Mouse (Mus musculus) c-Kit-positive CD71-positive TER-119-negative erythroid progenitor cells, embryonic 14.5 days (primary cell): ENCODE measurements at regions not wholly inside any gene's neighbourhood (a gene's known extent, or its start where the extent isn't known, plus 50 kb on each side); places are given as distances from the start of the nearest gene placed in this dataset.

Experiments used
- DNase-seq: peaks from one replicate; pipeline ENCODE4 v3.0.0-alpha.2; 2013; ENCODE audit warnings: low read depth

DNA sequence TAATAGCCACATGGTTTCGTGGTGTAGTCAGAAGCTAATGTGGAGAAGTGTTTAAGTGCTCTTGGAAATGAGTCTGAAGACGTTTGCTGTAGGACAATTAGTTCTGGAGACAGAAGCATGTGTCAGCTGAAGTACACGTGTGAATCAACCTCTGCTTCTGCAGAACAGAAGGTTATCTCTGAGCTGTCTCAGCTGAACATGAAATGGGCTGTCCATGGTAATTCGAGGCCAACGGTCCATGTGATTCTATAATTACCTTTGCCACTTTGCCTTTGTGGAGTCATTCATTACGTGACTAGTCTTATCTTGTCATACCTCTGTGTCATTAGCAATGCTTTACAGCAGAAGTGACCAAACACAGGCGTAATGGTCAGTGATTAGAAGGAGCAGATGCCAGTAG, 295.6 kb upstream of the Veph1 start:
- DNase-seq = no peak

GRCm38 (mm10) chr3:66590775-66591174, 294.1 kb upstream of the Veph1 start:
- DNase-seq = no peak

- no peak for DNase-seq
Observed at GRCm38 (mm10) chr3:66589483-66589882, 292.8 kb upstream of the Veph1 start.

DNA sequence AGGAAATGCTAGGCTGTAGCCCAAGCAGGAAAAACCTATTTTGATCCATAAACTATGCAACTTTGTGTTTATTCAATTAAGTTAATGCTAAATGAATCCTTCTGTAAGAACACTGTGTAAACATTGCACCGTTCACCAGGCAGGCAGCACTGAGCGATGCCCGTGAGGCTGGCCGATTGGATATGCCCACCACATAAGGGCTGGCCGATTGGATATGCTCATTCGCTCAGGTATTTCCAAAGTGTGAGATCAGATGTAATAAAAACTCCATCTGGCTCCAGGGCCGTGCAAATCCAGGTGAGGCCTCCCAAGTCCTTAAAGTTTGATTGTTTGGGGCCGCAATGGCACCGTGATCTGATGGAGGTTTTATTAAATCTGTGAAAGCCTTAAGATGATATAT, 288.2 kb upstream of the Veph1 start:
- no peak for DNase-seq

GRCm38 (mm10) chr3:66584101-66584500, 287.5 kb upstream of the Veph1 start:
- DNase-seq = no peak

- DNase-seq = no peak
Observed at GRCm38 (mm10) chr3:66576659-66577058, 280.0 kb upstream of the Veph1 start.

DNA sequence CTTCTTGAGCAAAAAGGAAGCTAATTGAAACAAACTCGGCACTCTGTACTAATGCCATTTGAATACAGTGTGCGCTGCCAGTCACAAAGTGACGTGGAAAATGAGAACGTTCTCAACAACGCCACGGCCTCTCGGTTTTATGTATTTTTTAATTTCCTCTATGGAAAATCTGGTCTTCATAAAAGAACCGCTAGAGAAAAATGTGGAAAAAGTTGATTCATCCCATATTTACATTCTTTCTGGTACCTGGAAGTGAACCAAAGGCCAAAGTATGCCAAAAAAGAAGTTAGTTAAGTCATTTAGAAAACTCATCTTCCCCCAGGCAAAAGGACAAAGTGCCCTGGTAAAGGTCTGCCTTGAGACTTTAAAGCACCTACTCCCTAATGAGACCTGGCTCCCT, 277.7 kb upstream of the Veph1 start:
- DNase-seq = no peak

GRCm38 (mm10) chr3:66572887-66573519, 276.4 kb upstream of the Veph1 start:
- no peak for DNase-seq

GRCm38 (mm10) chr3:66570342-66570741, 273.7 kb upstream of the Veph1 start:
- DNase-seq = no peak

GRCm38 (mm10) chr3:66564268-66565245, 267.9 kb upstream of the Veph1 start:
- DNase-seq = no peak

GRCm38 (mm10) chr3:66563329-66563728, 266.7 kb upstream of the Veph1 start:
- no peak for DNase-seq

- DNase-seq = no peak
Observed at GRCm38 (mm10) chr3:66555538-66555937, 258.9 kb upstream of the Veph1 start.

DNA sequence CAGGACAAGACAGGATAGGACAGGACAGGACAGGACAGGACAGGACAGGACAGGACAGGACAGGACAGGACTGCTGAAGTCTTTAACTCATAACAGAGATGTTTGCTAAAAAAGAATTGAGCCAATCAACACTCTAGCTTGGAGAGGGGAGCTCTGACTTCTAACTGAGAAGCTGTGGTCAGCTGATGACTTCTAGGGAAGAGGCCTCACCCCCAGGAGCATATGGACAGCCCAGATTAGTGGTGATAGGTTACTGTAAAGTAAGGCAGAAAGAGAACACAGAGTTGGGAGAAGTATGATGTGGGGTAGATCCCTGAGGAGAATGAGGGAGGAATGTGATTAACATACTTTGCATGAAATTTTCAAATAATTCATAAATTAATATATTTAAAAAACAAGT, 254.3 kb upstream of the Veph1 start:
- no peak for DNase-seq

- no peak for DNase-seq
Observed at GRCm38 (mm10) chr3:66546576-66546975, 249.9 kb upstream of the Veph1 start.

GRCm38 (mm10) chr3:66544139-66544933, 247.7 kb upstream of the Veph1 start:
- no peak for DNase-seq

DNA sequence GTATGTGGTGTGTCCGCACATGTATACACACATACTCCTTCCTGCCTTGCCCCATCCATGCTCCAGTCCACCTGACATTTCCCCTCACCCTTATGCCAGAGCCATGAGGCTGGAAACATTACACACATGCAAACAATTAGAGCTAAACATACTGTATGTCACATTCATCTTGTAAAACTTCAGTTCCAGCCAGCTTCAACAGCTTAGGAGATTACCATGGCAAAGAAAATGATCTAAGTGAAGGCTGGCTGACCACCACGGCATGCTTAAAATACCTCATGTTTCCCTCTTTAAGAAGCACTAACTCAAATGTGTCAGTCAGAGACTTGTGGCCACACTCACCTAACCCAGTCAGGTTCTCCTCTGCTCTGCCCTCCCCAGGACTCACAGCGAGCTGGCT, 246.2 kb upstream of the Veph1 start:
- DNase-seq = no peak

DNA sequence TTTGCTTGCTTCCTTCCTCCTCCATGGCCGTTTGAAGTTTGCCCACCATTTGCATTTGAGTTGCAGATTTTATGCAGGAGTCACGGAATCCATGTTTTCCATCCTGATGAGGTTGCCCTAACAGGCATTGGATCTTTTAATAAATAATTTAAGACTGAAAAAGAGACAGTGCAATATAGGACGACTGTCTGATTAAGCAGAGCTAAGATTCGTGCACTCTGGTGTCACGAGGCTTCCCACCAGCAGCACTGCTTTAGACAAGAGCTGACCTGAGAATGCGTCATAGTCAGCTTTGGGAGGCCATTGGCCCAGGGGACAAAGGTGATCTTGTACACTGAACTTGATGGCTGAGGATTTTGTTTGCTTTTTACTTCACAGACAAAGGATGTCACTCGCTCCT, 241.3 kb upstream of the Veph1 start:
- DNase-seq = no peak

- no peak for DNase-seq
Observed at GRCm38 (mm10) chr3:66537106-66537893, 240.7 kb upstream of the Veph1 start.

GRCm38 (mm10) chr3:66536673-66537072, 240.0 kb upstream of the Veph1 start:
- no peak for DNase-seq

- DNase-seq = no peak
Observed at GRCm38 (mm10) chr3:66535786-66536529, 239.3 kb upstream of the Veph1 start.

DNA sequence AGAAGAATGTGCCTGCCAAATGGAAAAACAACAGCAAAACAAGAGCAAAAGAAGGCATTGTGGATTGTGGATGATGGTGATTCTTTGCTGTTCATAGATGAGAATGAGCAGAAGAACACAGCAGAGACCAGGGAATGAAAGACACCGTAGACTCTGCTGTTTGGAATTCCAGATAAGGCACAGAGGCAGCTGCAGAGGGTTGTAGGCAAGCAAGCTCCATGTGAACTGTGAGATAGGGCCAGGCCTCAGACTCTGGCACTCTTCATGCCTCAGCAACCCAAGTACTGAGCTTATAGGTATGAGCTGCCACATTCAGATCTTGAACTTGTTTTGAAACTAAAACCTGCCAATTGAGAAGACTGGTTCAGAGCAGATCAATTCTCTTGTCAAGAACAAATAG, 223.3 kb upstream of the Veph1 start:
- DNase-seq = peak; percentile 15
